Mouse (Mus musculus) ES-E14 (cell line): ENCODE data around the gene Prcc. TPM values are rescaled to one million over a fixed set of nuclear protein-coding genes. Genes with fewer than 3 reads are reported as not detected.
"Not testable (repeated sequence)": the region's sequence is repeated elsewhere in the genome, so short reads cannot be mapped to it uniquely, and the experiment has no call there.

Experiments
- DNase-seq: peaks from one replicate; pipeline ENCODE4 v3.0.0-alpha.2; 2013; ENCODE audit warnings: low read depth, low spot score
- H3K27ac ChIP-seq: 2 replicates; pipeline ENCODE4 v1.5.1; 2012; ENCODE audit warnings: low read depth, mild to moderate bottlenecking, low read length, moderate library complexity, mixed read lengths; ENCODE audit not compliant: poor library complexity, insufficient read depth, severe bottlenecking
- H3K36me3 ChIP-seq: 2 replicates; pipeline ENCODE4 v1.6.1; 2012; ENCODE audit warnings: mild to moderate bottlenecking, low read length, moderate library complexity, mixed read lengths; ENCODE audit not compliant: control insufficient read depth, poor library complexity, insufficient read depth, severe bottlenecking
- H3K4me1 ChIP-seq, 2 experiments: fragments of 150-350 bp in 1 of 2; sonication (generic) in 1 of 2; 2 replicates each; pipeline ENCODE4 v1.6.1; 2012; ENCODE audit warnings: low read length in 2 of 2, mild to moderate bottlenecking in 1 of 2, mixed read lengths in 1 of 2; ENCODE audit not compliant: control insufficient read depth in 2 of 2, insufficient read depth in 2 of 2, poor library complexity in 1 of 2
- H3K4me3 ChIP-seq, 2 experiments: fragments of 150-350 bp in 1 of 2; sonication (generic) in 1 of 2; 2 replicates each; pipeline ENCODE4 v1.5.1; 2012; ENCODE audit warnings: low read length in 2 of 2, low read depth in 1 of 2, mild to moderate bottlenecking in 1 of 2, mixed read lengths in 1 of 2; ENCODE audit not compliant: insufficient read depth in 1 of 2, poor library complexity in 1 of 2, severe bottlenecking in 1 of 2
- H3K9ac ChIP-seq: 2 replicates; pipeline ENCODE4 v1.6.1; 2012; ENCODE audit warnings: low read depth, mild to moderate bottlenecking, low read length, mixed read lengths; ENCODE audit not compliant: poor library complexity, insufficient read depth, severe bottlenecking
- H3K9me3 ChIP-seq: fragments of 150-350 bp; sonication (generic); 2 replicates; pipeline ENCODE4 v1.6.1; 2012; ENCODE audit warnings: low read depth, mild to moderate bottlenecking, low read length; ENCODE audit not compliant: control insufficient read depth, insufficient read depth
- CHD2 ChIP-seq: IDR thresholded peaks from 2 replicates; pipeline ENCODE4 v1.6.1; 2014; ENCODE audit warnings: mild to moderate bottlenecking, low read depth, low read length, inconsistent platforms
- HCFC1 ChIP-seq: IDR thresholded peaks from 2 replicates; pipeline ENCODE4 v1.6.1; 2012; ENCODE audit warnings: low read length, inconsistent platforms, borderline replicate concordance; ENCODE audit not compliant: insufficient read depth
- MAFK ChIP-seq: IDR thresholded peaks from 2 replicates; pipeline ENCODE4 v1.6.1; 2014; ENCODE audit warnings: mild to moderate bottlenecking, low read depth, low read length, inconsistent platforms; ENCODE audit not compliant: insufficient read depth
- ZC3H11A ChIP-seq: IDR thresholded peaks from 2 replicates; pipeline ENCODE4 v1.6.1; 2012; ENCODE audit warnings: low read depth, mild to moderate bottlenecking, inconsistent platforms, low read length, borderline replicate concordance
- ZNF384 ChIP-seq: IDR thresholded peaks from 2 replicates; pipeline ENCODE4 v1.6.1; 2012; ENCODE audit warnings: low read depth, low read length, inconsistent platforms
- in situ Hi-C, 2 experiments: fragments of 600-800 bp; cut with MboI; formaldehyde crosslinking; loops; one replicate each; pipeline ENCODE4 v1.15.1; 2025; ENCODE audit warnings: low sequenced_read_pairs in 2 of 2, inconsistent platforms in 1 of 2; ENCODE audit not compliant: unreplicated experiment in 2 of 2
- total RNA-seq: library from RNA; depleted of rRNA; stranded (reverse); fragments of 300-350 nt; gene quantifications from 2 replicates; pipeline ENCODE4 v1.2.3, GENCODE M21; 2012

Gene Prcc
- total RNA-seq, 1 experiment: 53.8 TPM

GRCm38 (mm10) chr3:87893367-87893905 is 8.0 kb upstream of the Prcc start:
- H3K36me3 ChIP-seq: no peaks in the 10 kb centered on the region
- TF ChIP-seq HCFC1: 0 out of 2 replicates have a peak, but pooled peaks have one; percentile 16
- no peak for TF ChIP-seq CHD2
- peak; percentile 54; the same call in 1 of the 2 replicates for TF ChIP-seq ZNF384
- peak overlapping the region in 1 of 2 experiments; percentile 1; a peak in 1 of 4 replicates for H3K4me3 ChIP-seq
- peak overlapping the region; percentile 90 for H3K27ac ChIP-seq
- DNase-seq: peak; percentile 66
- peak overlapping the region; percentile 22; the same call in 1 of the 2 replicates for H3K9ac ChIP-seq
- peaks cover 6 to 7% of the 10 kb centered on the region in 2 experiments; a peak in 3 of 4 replicates for H3K4me1 ChIP-seq
- in situ Hi-C loops: no loop called here
- no peaks in the 10 kb centered on the region for H3K9me3 ChIP-seq

- DNase-seq: no peak
- no peaks in the 10 kb centered on the region for H3K36me3 ChIP-seq
- no peak overlapping the region for H3K4me3 ChIP-seq
- in situ Hi-C loops: no loop called here
- no peak for TF ChIP-seq MAFK
- no peak for TF ChIP-seq ZC3H11A
- no peak for TF ChIP-seq CHD2
- no peak for TF ChIP-seq ZNF384
- no peak for TF ChIP-seq HCFC1
- peaks cover 6 to 7% of the 10 kb centered on the region in 2 experiments; a peak in 3 of 4 replicates for H3K4me1 ChIP-seq
- no peaks in the 10 kb centered on the region for H3K9me3 ChIP-seq
- H3K9ac ChIP-seq: no peak overlapping the region
- no peak overlapping the region for H3K27ac ChIP-seq
These were observed 6.1 kb upstream of the Prcc start for GRCm38 (mm10) chr3:87891481-87891880.

- in situ Hi-C loops: not testable (repeated sequence)
These were observed 2.0 kb upstream of the Prcc start for GRCm38 (mm10) chr3:87887400-87887799.

GRCm38 (mm10) chr3:87886416-87886815 is 1.0 kb upstream of the Prcc start:
- Histone ChIP-seq H3K27ac (no peak overlapping the region), H3K36me3 (peaks cover 2% of the 10 kb centered on the region), H3K9me3 (no peaks in the 10 kb centered on the region), H3K9ac (peak overlapping the region; percentile 2; the same call in 1 of the 2 replicates), H3K4me3 (peak overlapping the region in 1 of 2 experiments; percentile 73; a peak in 2 of 4 replicates), H3K4me1 (peaks cover 0 to 3% of the 10 kb centered on the region in 2 experiments; a peak in 1 of 4 replicates)
- no peak for DNase-seq
- TF ChIP-seq HCFC1: no peak
- no peak for TF ChIP-seq CHD2
- TF ChIP-seq ZNF384: 0 out of 2 replicates have a peak, but pooled peaks have one; percentile 4
- in situ Hi-C loops: no loop called here

More at GRCm38 (mm10) chr3:87887400-87887799, 2.0 kb upstream of the Prcc start:
- not testable (repeated sequence) for H3K36me3 ChIP-seq, H3K9ac ChIP-seq, H3K4me3 ChIP-seq, H3K4me1 ChIP-seq, DNase-seq, H3K9me3 ChIP-seq, H3K27ac ChIP-seq

GRCm38 (mm10) chr3:87886004-87886365 is 577 bp upstream of the Prcc start:
- Histone ChIP-seq H3K27ac (no peak overlapping the region; the same call in 1 of the 2 replicates), H3K36me3 (peaks cover 2% of the 10 kb centered on the region), H3K9ac (peak overlapping the region; percentile 64; the same call in 1 of the 2 replicates), H3K4me1 (peaks cover 0 to 3% of the 10 kb centered on the region in 2 experiments; a peak in 1 of 4 replicates), H3K4me3 (peak overlapping the region; percentile 66 to 73), H3K9me3 (no peaks in the 10 kb centered on the region)
- in situ Hi-C loops: no loop called here
- DNase-seq: no peak
- no peak for TF ChIP-seq HCFC1
- TF ChIP-seq ZC3H11A: no peak
- peak; percentile 97 for TF ChIP-seq ZNF384
- no peak for TF ChIP-seq MAFK
- TF ChIP-seq CHD2: peak; percentile 39; the same call in 1 of the 2 replicates
